Mouse (Mus musculus) midbrain, embryonic 14.5 days (tissue): ENCODE results near the gene Whrn. TPM values are rescaled to one million over a fixed set of nuclear protein-coding genes. Genes with fewer than 3 reads are reported as not detected.

ENCODE experiments used
- ATAC-seq: fragments of 200-750 bp; cut with Nextera tagmentation; 2 replicates; pipeline ENCODE4 v1.8.0; 2017; ENCODE audit warnings: moderate number of reproducible peaks, moderate library complexity; ENCODE audit not compliant: low FRiP score, low TSS enrichment
- DNase-seq: peaks from one replicate; pipeline ENCODE4 v3.0.0-alpha.2; 2015
- H3K27ac ChIP-seq: fragments of 300-500 bp; sonication (generic); replicated peaks from 2 replicates; pipeline ENCODE4 v1.5.1; 2014; ENCODE audit warnings: mild to moderate bottlenecking, low read depth, low read length, moderate library complexity
- H3K27me3 ChIP-seq: fragments of 300-500 bp; sonication (generic); 2 replicates; pipeline ENCODE4 v1.6.1; 2014; ENCODE audit warnings: low read length, control low read depth, mixed read lengths; ENCODE audit not compliant: control insufficient read depth, insufficient read depth
- H3K36me3 ChIP-seq: fragments of 300-500 bp; sonication (generic); 2 replicates; pipeline ENCODE4 v1.6.1; 2014; ENCODE audit warnings: low read length, control low read depth; ENCODE audit not compliant: control insufficient read depth, insufficient read depth
- H3K4me1 ChIP-seq: fragments of 300-500 bp; sonication (generic); 2 replicates; pipeline ENCODE4 v1.6.1; 2014; ENCODE audit warnings: mild to moderate bottlenecking, antibody characterized with exemption, low read length, control low read depth; ENCODE audit not compliant: control insufficient read depth, insufficient read depth
- H3K4me2 ChIP-seq: fragments of 300-500 bp; sonication (generic); 2 replicates; pipeline ENCODE4 v1.6.1; 2014; ENCODE audit warnings: mild to moderate bottlenecking, low read length, moderate library complexity
- H3K4me3 ChIP-seq: fragments of 300-500 bp; sonication (generic); replicated peaks from 2 replicates; pipeline ENCODE4 v1.5.1; 2014; ENCODE audit warnings: low read depth, low read length
- H3K9ac ChIP-seq: fragments of 300-500 bp; sonication (generic); replicated peaks from 2 replicates; pipeline ENCODE4 v1.6.1; 2014; ENCODE audit warnings: mild to moderate bottlenecking, low read length, moderate library complexity
- H3K9me3 ChIP-seq: fragments of 300-500 bp; sonication (generic); 2 replicates; pipeline ENCODE4 v1.6.1; 2016; ENCODE audit warnings: low read length, control low read depth, mixed read lengths; ENCODE audit not compliant: control insufficient read depth
- WGBS: fragments of 180-500 bp; shearing (Covaris S2); extraction: QIAGEN DNeasy Blood & Tissue Kit; methylation state at CpG from one replicate; pipeline ENCODE4 v1.1.7; 2014; 5-methylcytosine and 5-hydroxymethylcytosine counted together
- polyA plus RNA-seq: library from polyadenylated mRNA; unstranded; fragments of >200 nt; fragmentation: Nextera tagmentation; extraction: Ambion mirVana; gene quantifications from 2 replicates; pipeline ENCODE4 v1.2.1, GENCODE M21; 2014

Whrn gene
- polyA plus RNA-seq, 1 experiment from 2014 or later, result 7.8 TPM

- H3K4me1 ChIP-seq, result peaks cover 27% of the 10 kb centered on the region
- 0 out of 2 replicates have a peak overlapping the region, but pooled peaks have one; percentile 18 for H3K9ac ChIP-seq
- peak; percentile 54 for ATAC-seq
- no peak overlapping the region for H3K4me3 ChIP-seq
- no peaks in the 10 kb centered on the region for H3K9me3 ChIP-seq
- H3K27ac ChIP-seq, result peak overlapping the region; percentile 75
- H3K4me2 ChIP-seq, result no peak overlapping the region
- no peaks in the 10 kb centered on the region for H3K27me3 ChIP-seq
- H3K36me3 ChIP-seq, result peaks cover 15% of the 10 kb centered on the region
- DNase-seq, result peak; percentile 51
- WGBS, result 23% methylated on average over 11 of the region's 11 CpGs
These were observed 105.8 kb downstream of the Whrn start for GRCm38 (mm10) chr4:63389887-63390528.

- Histone ChIP-seq H3K4me2 (0 out of 2 replicates have a peak overlapping the region, but pooled peaks have one; percentile 11), H3K27me3 (no peaks in the 10 kb centered on the region), H3K9ac (no peak overlapping the region), H3K27ac (peak overlapping the region; percentile 75), H3K9me3 (no peaks in the 10 kb centered on the region), H3K4me1 (peaks cover 27% of the 10 kb centered on the region), H3K36me3 (peaks cover 14% of the 10 kb centered on the region), H3K4me3 (no peak overlapping the region)
- ATAC-seq (peak; percentile 67), DNase-seq (peak; percentile 79)
- WGBS, result 5% methylated on average over 8 of the region's 8 CpGs
These were observed 106.5 kb downstream of the Whrn start for GRCm38 (mm10) chr4:63389121-63389886.

GRCm38 (mm10) chr4:63388029-63388428 is 107.8 kb downstream of the Whrn start:
- Histone ChIP-seq H3K27me3 (no peaks in the 10 kb centered on the region), H3K9ac (no peak overlapping the region), H3K27ac (peak overlapping the region; percentile 75), H3K9me3 (no peaks in the 10 kb centered on the region), H3K4me2 (no peak overlapping the region), H3K4me1 (peaks cover 27% of the 10 kb centered on the region), H3K4me3 (no peak overlapping the region), H3K36me3 (peaks cover 23% of the 10 kb centered on the region; the same call in 1 of the 2 replicates)
- 64% methylated on average over 6 of the region's 6 CpGs for WGBS
- DNase-seq (no peak), ATAC-seq (no peak)

- Histone ChIP-seq H3K9ac (no peak overlapping the region), H3K4me2 (no peak overlapping the region), H3K36me3 (peaks cover 38% of the 10 kb centered on the region), H3K27ac (no peak overlapping the region), H3K9me3 (no peaks in the 10 kb centered on the region), H3K4me1 (peaks cover 27% of the 10 kb centered on the region), H3K27me3 (no peaks in the 10 kb centered on the region), H3K4me3 (no peak overlapping the region)
- ATAC-seq (no peak), DNase-seq (no peak)
- WGBS, result 81% methylated on average over 11 of the region's 11 CpGs
These were observed 110.0 kb downstream of the Whrn start for GRCm38 (mm10) chr4:63385784-63386183.

GRCm38 (mm10) chr4:63385253-63385652 is 110.5 kb downstream of the Whrn start:
- no peak overlapping the region for H3K4me3 ChIP-seq
- DNase-seq, result no peak
- peaks cover 43% of the 10 kb centered on the region for H3K36me3 ChIP-seq
- no peak for ATAC-seq
- H3K27me3 ChIP-seq, result no peaks in the 10 kb centered on the region
- WGBS, result 93% methylated on average over 3 of the region's 3 CpGs
- H3K9me3 ChIP-seq, result no peaks in the 10 kb centered on the region
- no peak overlapping the region for H3K27ac ChIP-seq
- peaks cover 23% of the 10 kb centered on the region for H3K4me1 ChIP-seq
- no peak overlapping the region for H3K9ac ChIP-seq
- no peak overlapping the region for H3K4me2 ChIP-seq

GRCm38 (mm10) chr4:63384262-63384661 is 111.5 kb downstream of the Whrn start:
- Histone ChIP-seq H3K36me3 (peaks cover 52% of the 10 kb centered on the region), H3K4me1 (peaks cover 13% of the 10 kb centered on the region), H3K4me2 (no peak overlapping the region), H3K9me3 (no peaks in the 10 kb centered on the region), H3K27me3 (no peaks in the 10 kb centered on the region), H3K9ac (no peak overlapping the region), H3K4me3 (no peak overlapping the region), H3K27ac (no peak overlapping the region)
- ATAC-seq, result no peak
- no peak for DNase-seq
- WGBS, result 95% methylated on average over 4 of the region's 4 CpGs

GRCm38 (mm10) chr4:63383474-63383873 is 112.3 kb downstream of the Whrn start:
- 91% methylated on average over 12 of the region's 12 CpGs for WGBS
- no peaks in the 10 kb centered on the region for H3K9me3 ChIP-seq
- H3K36me3 ChIP-seq, result peaks cover 60% of the 10 kb centered on the region
- peaks cover 5% of the 10 kb centered on the region for H3K4me1 ChIP-seq
- no peak overlapping the region for H3K27ac ChIP-seq
- ATAC-seq (no peak), DNase-seq (no peak)
- no peaks in the 10 kb centered on the region for H3K27me3 ChIP-seq
- H3K4me3 ChIP-seq, result no peak overlapping the region
- H3K4me2 ChIP-seq, result no peak overlapping the region
- H3K9ac ChIP-seq, result no peak overlapping the region

- ATAC-seq (no peak), DNase-seq (no peak)
- Histone ChIP-seq H3K36me3 (peaks cover 62% of the 10 kb centered on the region), H3K4me1 (no peaks in the 10 kb centered on the region), H3K4me2 (no peak overlapping the region), H3K9me3 (no peaks in the 10 kb centered on the region), H3K4me3 (no peak overlapping the region), H3K27me3 (no peaks in the 10 kb centered on the region), H3K27ac (no peak overlapping the region), H3K9ac (no peak overlapping the region)
- 89% methylated on average over 4 of the region's 4 CpGs for WGBS
These were observed 113.0 kb downstream of the Whrn start for GRCm38 (mm10) chr4:63382676-63383369.
